Mouse (Mus musculus): ENCODE measurements around the gene Hoga1. TPM values are rescaled to one million over a fixed set of nuclear protein-coding genes. Genes with fewer than 3 reads are reported as not detected.

Hoga1 gene
- 1 to 10 TPM; 3.3 to 4.3 TPM for total RNA-seq (2021)
- long read RNA-seq, experiment 1, partial matches to known transcripts, result 0 of 3 reads
- long read RNA-seq, experiment 1, other reads (novel, unspliced or antisense), result 2 of 3 reads
- long read RNA-seq, experiment 2, partial matches to known transcripts, result 0 of 3 reads
- long read RNA-seq, experiment 2, other reads (novel, unspliced or antisense), result 2 of 3 reads

GRCm38 (mm10) chr19:42045269-42046102, at the start of gene Hoga1:
TSS of gene Hoga1 (plus strand) at chr19:42045610.
- peak; percentile 85 for DNase-seq
- intact Hi-C loops (cut with DNase I; ENCODE audit: low total_unique reads), result no loop called here

- DNase-seq, result no peak
- intact Hi-C loops (cut with DNase I; ENCODE audit: low total_unique reads), result no loop called here
These were observed 48.3 kb upstream of the Hoga1 start for GRCm38 (mm10) chr19:41997090-41997489.

DNA sequence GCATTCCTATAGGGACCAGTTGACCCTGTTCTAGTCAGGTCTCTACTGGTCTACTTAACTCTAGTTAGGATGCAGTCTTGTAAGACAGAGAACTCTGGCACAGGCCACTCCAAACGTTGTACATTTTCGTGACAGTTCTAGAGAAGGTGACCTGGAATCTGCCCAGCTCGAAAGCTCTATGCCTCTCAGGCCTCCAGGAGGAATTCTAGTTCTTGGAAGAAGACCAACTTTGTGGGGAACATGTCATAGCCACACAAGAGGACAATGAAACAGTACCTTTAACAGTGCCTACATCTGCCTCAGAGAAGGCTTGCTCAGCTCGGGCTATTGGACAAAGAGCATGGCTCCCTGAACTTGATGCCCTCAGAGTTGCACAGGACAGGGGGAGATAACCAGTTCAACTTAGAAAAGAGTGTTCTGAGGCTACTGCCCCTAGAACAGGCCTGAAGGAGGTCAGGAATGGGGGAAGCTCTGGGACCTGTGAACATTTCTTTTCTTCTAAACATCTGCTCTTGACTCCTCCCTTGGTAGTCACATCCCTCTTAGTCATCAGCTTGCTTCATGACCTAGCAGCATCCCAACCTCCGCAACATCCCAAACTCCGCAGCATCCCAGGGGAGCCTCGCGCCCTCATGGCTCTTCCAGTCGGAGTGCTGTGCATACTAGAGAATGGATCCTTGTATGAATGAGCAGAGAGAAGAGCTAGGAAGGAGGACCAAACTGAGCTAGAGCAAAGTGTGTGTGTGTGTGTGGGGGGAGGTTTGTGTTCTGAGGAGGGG, 46.5 kb upstream of the Hoga1 start:
- no peak for DNase-seq
- intact Hi-C loops (cut with DNase I; ENCODE audit: low total_unique reads), result no loop called here

DNA sequence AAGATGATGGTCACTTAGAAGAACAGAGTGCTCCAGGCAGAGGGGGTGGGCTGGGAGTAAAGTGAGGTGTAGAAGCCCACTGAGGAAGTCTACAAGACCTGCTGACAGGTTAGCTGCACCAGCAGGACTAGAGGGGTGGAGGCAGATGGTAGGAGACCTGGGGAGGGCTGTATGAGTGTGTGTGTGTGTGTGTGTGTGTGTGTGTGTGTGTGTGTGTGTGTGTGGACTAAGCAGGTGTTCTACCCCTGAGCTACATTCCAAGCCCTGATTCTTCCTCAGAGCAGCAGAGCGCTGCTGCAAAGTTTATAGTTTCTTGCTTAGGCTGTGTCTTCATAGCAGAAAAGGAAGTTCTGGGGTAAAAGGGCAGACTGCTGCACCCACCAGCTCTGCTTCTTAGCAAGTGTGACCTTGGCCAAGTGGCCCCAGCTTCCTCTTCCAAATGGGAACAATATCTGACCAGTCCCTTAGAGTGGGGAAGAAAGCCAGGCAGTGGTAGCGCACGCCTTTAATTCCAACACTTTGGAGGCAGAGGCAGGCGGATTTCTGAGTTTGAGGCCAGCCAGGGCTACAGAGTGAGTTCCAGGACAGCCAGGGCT, 45.6 kb upstream of the Hoga1 start:
- DNase-seq, result no peak
- intact Hi-C loops (cut with DNase I; ENCODE audit: low total_unique reads), result no loop called here

DNA sequence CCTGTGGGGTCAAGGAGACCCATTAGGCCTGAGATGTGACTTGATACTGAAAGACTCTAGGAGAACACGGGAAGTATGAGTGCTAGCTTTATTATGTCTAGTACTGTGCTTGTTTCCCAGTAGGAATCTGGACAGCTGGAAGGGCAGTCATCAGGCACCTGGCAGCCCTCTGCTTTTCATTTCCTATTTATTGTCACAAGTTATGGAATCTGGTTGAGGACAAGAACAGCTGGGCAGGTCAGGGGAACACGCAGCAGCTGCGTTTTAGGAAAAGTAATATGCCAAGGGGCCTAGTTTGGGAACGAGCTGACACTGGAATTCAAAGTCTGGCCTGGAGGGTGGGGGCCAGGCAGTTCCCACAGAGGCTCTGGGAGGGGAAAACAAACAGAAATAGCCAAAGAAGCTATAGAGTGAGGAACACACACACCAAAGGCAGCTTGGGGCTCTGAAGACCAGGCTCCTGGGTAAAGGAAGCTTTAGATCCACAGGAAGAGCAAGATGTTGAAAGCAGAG, 44.9 kb upstream of the Hoga1 start:
- intact Hi-C loops (cut with DNase I; ENCODE audit: low total_unique reads), result no loop called here
- DNase-seq, result peak; percentile 55

DNA sequence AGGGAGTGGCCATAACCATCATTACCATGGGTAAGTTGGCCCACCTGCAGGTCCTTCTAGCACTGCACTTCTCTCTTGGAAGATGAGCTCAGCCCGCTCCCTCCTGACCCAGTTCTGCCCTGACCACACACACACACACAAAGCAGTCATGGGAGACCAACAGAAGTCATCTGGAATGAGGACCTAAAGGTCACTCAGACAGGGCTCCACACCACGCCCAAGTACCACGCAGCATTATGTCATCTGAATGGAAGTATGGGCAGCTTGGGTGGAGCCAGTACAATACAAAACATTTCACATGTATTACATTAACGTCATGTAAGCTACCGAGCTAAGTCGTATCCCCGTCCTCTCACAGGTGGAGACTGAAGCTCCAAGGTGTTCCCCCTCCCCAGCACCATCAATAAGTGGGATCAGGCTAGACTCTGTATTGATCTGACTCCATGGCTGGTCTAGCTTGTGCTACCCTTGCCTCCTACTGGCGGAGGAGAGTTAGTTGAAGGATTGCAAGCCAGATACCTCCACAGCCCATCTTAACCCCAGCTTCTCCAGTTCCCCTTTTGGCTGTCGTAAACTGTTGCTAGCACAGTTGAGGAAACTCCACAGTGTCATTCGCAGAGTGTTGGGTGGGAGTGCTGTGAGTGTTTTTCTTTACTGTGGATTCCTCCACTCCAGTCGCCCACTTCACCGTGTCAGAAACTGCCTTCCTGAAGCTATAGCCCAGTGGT, 44.0 kb upstream of the Hoga1 start:
- intact Hi-C loops (cut with DNase I; ENCODE audit: low total_unique reads), result no loop called here
- no peak for DNase-seq

DNA sequence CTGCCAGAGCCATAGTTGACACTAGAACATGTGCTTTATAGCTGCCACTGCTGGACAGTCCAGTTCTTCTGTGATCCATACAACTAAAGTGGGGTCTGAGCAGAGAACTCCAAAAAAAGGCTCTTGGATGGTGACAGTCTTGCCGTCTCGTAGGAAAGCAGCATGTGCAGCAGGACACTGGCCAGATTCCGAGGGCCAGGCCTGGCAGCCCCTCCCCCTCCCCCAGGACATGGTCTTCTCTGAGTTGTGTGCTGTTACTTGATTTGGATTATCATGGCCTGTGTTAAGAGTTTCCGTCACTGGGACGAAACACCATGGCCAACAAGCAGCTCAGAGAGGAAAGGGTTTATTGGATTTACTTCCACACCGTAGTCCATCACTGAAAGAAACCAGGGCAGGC, 41.2 kb upstream of the Hoga1 start:
- intact Hi-C loops (cut with DNase I; ENCODE audit: low total_unique reads), result no loop called here
- no peak for DNase-seq

- intact Hi-C loops (cut with DNase I; ENCODE audit: low total_unique reads), result no loop called here
- no peak for DNase-seq
These were observed 39.8 kb upstream of the Hoga1 start for GRCm38 (mm10) chr19:42005616-42006015.

- DNase-seq, result no peak
- intact Hi-C loops (cut with DNase I; ENCODE audit: low total_unique reads), result no loop called here
These were observed 38.8 kb upstream of the Hoga1 start for GRCm38 (mm10) chr19:42006568-42006967.

- no peak for DNase-seq
- intact Hi-C loops (cut with DNase I; ENCODE audit: low total_unique reads), result no loop called here
These were observed 36.8 kb upstream of the Hoga1 start for GRCm38 (mm10) chr19:42008586-42008985.

- intact Hi-C loops (cut with DNase I; ENCODE audit: low total_unique reads), result no loop called here
- no peak for DNase-seq
These were observed 36.3 kb upstream of the Hoga1 start for GRCm38 (mm10) chr19:42009067-42009466.

GRCm38 (mm10) chr19:42010436-42010835, 35.0 kb upstream of the Hoga1 start:
- no peak for DNase-seq
- intact Hi-C loops (cut with DNase I; ENCODE audit: low total_unique reads), result no loop called here

GRCm38 (mm10) chr19:42011123-42011522, 34.3 kb upstream of the Hoga1 start:
- intact Hi-C loops (cut with DNase I; ENCODE audit: low total_unique reads), result no loop called here
- no peak for DNase-seq

- peak; percentile 45 for DNase-seq
- intact Hi-C loops (cut with DNase I; ENCODE audit: low total_unique reads), result no loop called here
These were observed 31.1 kb upstream of the Hoga1 start for GRCm38 (mm10) chr19:42014231-42014825.

- intact Hi-C loops (cut with DNase I; ENCODE audit: low total_unique reads), result no loop called here
- no peak for DNase-seq
These were observed 30.4 kb upstream of the Hoga1 start for GRCm38 (mm10) chr19:42015001-42015400.

GRCm38 (mm10) chr19:42016251-42016650, 29.2 kb upstream of the Hoga1 start:
- no peak for DNase-seq
- intact Hi-C loops (cut with DNase I; ENCODE audit: low total_unique reads), result no loop called here

GRCm38 (mm10) chr19:42016840-42017239, 28.6 kb upstream of the Hoga1 start:
- peak; percentile 47 for DNase-seq

GRCm38 (mm10) chr19:42017399-42018247, 27.8 kb upstream of the Hoga1 start:
- intact Hi-C loops (cut with DNase I; ENCODE audit: low total_unique reads), result no loop called here
- peak; percentile 86 for DNase-seq

More at GRCm38 (mm10) chr19:42016840-42017239, 28.6 kb upstream of the Hoga1 start:
- intact Hi-C loops (cut with DNase I; ENCODE audit: low total_unique reads), result no loop called here
